Mouse (Mus musculus) liver, postnatal 0 days (tissue): ENCODE data around the gene Tapbp.
"Not testable (repeated sequence)": the region's sequence is repeated elsewhere in the genome, so short reads cannot be mapped to it uniquely, and the experiment has no call there.

ENCODE experiments used
- CTCF ChIP-seq: sonication (generic); IDR thresholded peaks from 2 replicates; pipeline ENCODE4 v1.5.1; 2016; ENCODE audit warnings: antibody characterized with exemption, low read depth
- EP300 ChIP-seq: IDR thresholded peaks from 2 replicates; pipeline ENCODE4 v1.6.1; 2016; ENCODE audit warnings: antibody characterized with exemption, low read depth, mild to moderate bottlenecking

GRCm38 (mm10) chr17:33893011-33893410, 22.7 kb upstream of the Tapbp start:
- TF ChIP-seq CTCF, EP300: not testable (repeated sequence)
